Mouse (Mus musculus): ENCODE measurements around the gene Col4a2.

- TF ChIP-seq CTCF (conservative IDR thresholded peaks at IDR 0.05; ENCODE audit: low read length), result no peak
- TF ChIP-seq NANOG (IDR thresholded peaks at IDR 0.05; ENCODE audit: borderline replicate concordance, low read length), result no peak
- TF ChIP-seq POU5F1 (IDR thresholded peaks at IDR 0.05; ENCODE audit: borderline replicate concordance, low read length), result no peak
Measured at GRCm38 (mm10) chr8:11417762-11418161, 105.2 kb downstream of the Col4a2 start.
